Mouse (Mus musculus) liver, embryonic 12.5 days (tissue): ENCODE measurements around the gene Mpp2. TPM values are rescaled to one million over a fixed set of nuclear protein-coding genes. Genes with fewer than 3 reads are reported as not detected.

Experiments used
- ATAC-seq: fragments of 200-750 bp; cut with Nextera tagmentation; 2 replicates; pipeline ENCODE4 v1.8.0; 2017; ENCODE audit warnings: moderate number of reproducible peaks, mild to moderate bottlenecking, moderate library complexity
- H3K27ac ChIP-seq: fragments of 300-500 bp; sonication (generic); 2 replicates; pipeline ENCODE4 v1.5.1; 2016; ENCODE audit warnings: mild to moderate bottlenecking
- H3K27me3 ChIP-seq: fragments of 300-500 bp; sonication (generic); replicated peaks from 2 replicates; pipeline ENCODE4 v1.6.1; 2016; ENCODE audit warnings: mild to moderate bottlenecking, moderate library complexity
- H3K36me3 ChIP-seq: fragments of 300-500 bp; sonication (generic); 2 replicates; pipeline ENCODE4 v1.6.1; 2016; ENCODE audit warnings: mild to moderate bottlenecking, moderate library complexity
- H3K4me1 ChIP-seq: fragments of 300-500 bp; sonication (generic); 2 replicates; pipeline ENCODE4 v1.6.1; 2016
- H3K4me2 ChIP-seq: fragments of 300-500 bp; sonication (generic); 2 replicates; pipeline ENCODE4 v1.6.1; 2016; ENCODE audit warnings: mild to moderate bottlenecking, moderate library complexity
- H3K4me3 ChIP-seq: fragments of 300-500 bp; sonication (generic); 2 replicates; pipeline ENCODE4 v1.5.1; 2016; ENCODE audit warnings: mild to moderate bottlenecking, moderate library complexity
- H3K9ac ChIP-seq: fragments of 300-500 bp; sonication (generic); 2 replicates; pipeline ENCODE4 v1.6.1; 2016; ENCODE audit warnings: mild to moderate bottlenecking, moderate library complexity
- H3K9me3 ChIP-seq: fragments of 300-500 bp; sonication (generic); replicated peaks from 2 replicates; pipeline ENCODE4 v1.6.1; 2016; ENCODE audit warnings: mild to moderate bottlenecking, moderate library complexity
- WGBS: fragments of 180-500 bp; shearing (Covaris S2); methylation state at CpG from one replicate; pipeline ENCODE4 v1.1.7; 2016; ENCODE audit not compliant: insufficient replicate concordance; 5-methylcytosine and 5-hydroxymethylcytosine counted together
- polyA plus RNA-seq: library from polyadenylated mRNA; unstranded; fragments of >200 nt; fragmentation: Nextera tagmentation; extraction: Ambion mirVana; gene quantifications from 2 replicates; pipeline ENCODE4 v1.2.1, GENCODE M21; 2016

The Mpp2 gene
- 15.1 and 16.7 TPM in 2 replicates for polyA plus RNA-seq

DNA sequence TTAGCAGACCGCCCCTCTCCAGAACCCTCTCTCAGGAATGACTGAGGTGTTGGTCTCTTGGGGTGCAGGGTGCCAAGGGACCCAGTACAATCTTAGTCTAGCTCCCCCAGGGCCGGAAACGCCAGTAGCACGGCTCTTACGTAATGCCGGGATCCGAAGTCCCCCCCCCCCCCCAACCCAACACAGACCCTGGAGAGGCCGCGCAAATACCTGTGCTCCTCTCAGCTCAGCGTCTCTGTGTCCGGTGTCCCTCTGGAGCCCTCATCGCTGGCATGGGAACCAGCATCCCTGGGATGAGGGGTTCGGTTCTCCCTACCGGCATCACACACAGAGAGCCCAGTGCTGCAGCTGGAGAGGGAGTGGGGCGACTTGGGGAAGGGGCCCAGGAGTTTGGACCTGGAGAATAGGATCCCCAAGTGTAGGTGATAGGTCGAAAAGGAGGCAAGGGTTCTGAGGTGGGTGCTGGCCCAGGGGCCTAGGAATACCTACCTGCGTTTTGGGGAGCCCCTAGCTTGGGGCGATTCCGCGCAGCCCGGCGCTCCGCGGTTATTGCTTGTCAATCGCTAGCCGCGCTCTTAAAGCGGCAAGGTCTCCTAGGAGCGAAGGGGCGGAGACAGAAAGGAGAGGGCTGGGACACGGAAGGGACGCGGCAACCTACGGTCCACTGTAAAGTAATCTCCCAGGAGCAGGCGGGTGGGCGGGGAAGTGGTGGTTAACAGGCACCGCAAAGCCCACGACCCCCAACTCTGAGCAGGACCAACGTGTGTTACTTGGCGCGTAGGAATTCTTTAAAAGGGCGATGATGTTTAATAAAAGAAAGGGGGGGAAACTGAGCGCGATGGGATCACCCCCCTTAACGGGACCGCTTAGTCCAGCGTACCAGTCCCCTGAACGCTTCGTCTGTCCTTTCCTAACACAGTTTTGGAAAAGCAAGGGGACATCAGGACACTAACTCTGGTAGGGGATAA, at the start of gene Mpp2:
Gene Mpp2, minus strand, starts transcription at position 585 of the 968 bp plus-strand sequence.
- Histone ChIP-seq H3K4me1 (peaks cover 46% of the 10 kb centered on the region), H3K4me3 (peak within 1 kb of the TSS; percentile 71), H3K36me3 (peaks cover 21% of the 10 kb centered on the region), H3K9me3 (no peaks in the 10 kb centered on the region), H3K27ac (peak within 1 kb of the TSS; percentile 98), H3K27me3 (peaks cover 8% of the 10 kb centered on the region; the same call in 1 of the 2 replicates), H3K4me2 (peak within 1 kb of the TSS; percentile 96), H3K9ac (peak within 1 kb of the TSS; percentile 84)
- peak; percentile 84 for ATAC-seq
- WGBS: under 1% methylated on average over 49 of the region's 49 CpGs

GRCm38 (mm10) chr11:102137625-102138446, 49.5 kb upstream of the Mpp2 start:
- no peak overlapping the region for H3K9ac ChIP-seq
- no peaks in the 10 kb centered on the region for H3K36me3 ChIP-seq
- 26% methylated on average over 13 of the region's 13 CpGs for WGBS
- H3K4me3 ChIP-seq: peak overlapping the region; percentile 12; the same call in 1 of the 2 replicates
- no peaks in the 10 kb centered on the region for H3K9me3 ChIP-seq
- ATAC-seq: no peak
- H3K27ac ChIP-seq: no peak overlapping the region
- peak overlapping the region; percentile 49 for H3K4me2 ChIP-seq
- H3K27me3 ChIP-seq: peaks cover 48% of the 10 kb centered on the region
- peaks cover 4% of the 10 kb centered on the region; the same call in 1 of the 2 replicates for H3K4me1 ChIP-seq

DNA sequence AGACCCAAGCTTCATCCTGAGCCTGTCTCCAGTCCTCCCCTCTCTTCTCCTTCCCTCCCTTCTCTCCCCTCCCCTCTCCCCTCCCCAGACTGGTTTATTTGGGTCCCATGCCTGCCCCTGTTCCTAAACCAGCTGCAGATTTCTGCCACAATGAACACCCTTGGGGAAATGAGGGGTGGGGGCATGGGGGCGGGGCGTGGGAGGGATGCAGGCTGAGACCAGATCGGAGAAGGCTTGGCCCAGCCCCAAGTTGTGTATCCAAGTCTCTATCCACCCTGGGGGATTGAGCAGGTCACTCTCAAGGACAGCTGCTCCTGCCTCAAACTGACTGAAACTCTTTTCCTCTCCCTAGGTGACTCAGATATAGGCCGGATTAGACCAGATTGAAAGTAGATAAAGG, 46.2 kb upstream of the Mpp2 start:
- H3K9ac ChIP-seq: no peak overlapping the region
- H3K4me2 ChIP-seq: no peak overlapping the region
- no peaks in the 10 kb centered on the region for H3K36me3 ChIP-seq
- ATAC-seq: no peak
- H3K4me3 ChIP-seq: no peak overlapping the region
- H3K4me1 ChIP-seq: peaks cover 22% of the 10 kb centered on the region
- 25% methylated on average over 4 of the region's 4 CpGs for WGBS
- no peak overlapping the region for H3K27ac ChIP-seq
- H3K9me3 ChIP-seq: no peaks in the 10 kb centered on the region
- peaks cover 56% of the 10 kb centered on the region for H3K27me3 ChIP-seq

- H3K4me1 ChIP-seq: peaks cover 27% of the 10 kb centered on the region
- H3K27me3 ChIP-seq: peaks cover 24% of the 10 kb centered on the region
- peak overlapping the region; percentile 46 for H3K27ac ChIP-seq
- WGBS: 51% methylated on average over 6 of the region's 6 CpGs
- peak; percentile 88 for ATAC-seq
- peak overlapping the region; percentile 47 for H3K4me2 ChIP-seq
- H3K4me3 ChIP-seq: no peak overlapping the region
- H3K9me3 ChIP-seq: 0 out of 2 replicates have a peak, but pooled peaks cover 4% of the 10 kb centered on the region
- no peaks in the 10 kb centered on the region for H3K36me3 ChIP-seq
- no peak overlapping the region for H3K9ac ChIP-seq
Observed at GRCm38 (mm10) chr11:102117386-102117785, 29.1 kb upstream of the Mpp2 start.

DNA sequence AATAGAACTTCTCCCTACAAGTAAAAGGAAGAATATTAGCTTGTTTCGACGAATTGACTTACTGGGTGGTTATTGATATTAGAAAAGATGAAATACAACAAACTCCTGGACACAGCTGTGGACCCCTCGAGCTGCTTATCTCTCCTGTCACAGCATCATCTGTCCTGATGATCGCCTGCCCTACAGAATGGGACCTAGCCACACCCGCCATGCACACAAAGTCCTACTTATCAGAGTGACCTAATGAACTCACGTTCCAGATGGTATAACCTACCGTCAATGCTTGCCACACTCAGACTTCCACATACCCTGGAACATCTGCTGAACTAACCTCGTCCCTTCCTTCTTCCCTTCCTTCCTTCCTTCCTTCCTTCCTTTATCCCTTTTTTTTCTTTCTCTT, 27.9 kb upstream of the Mpp2 start:
- peaks cover 27% of the 10 kb centered on the region for H3K4me1 ChIP-seq
- H3K36me3 ChIP-seq: no peaks in the 10 kb centered on the region
- H3K27ac ChIP-seq: no peak overlapping the region
- H3K9me3 ChIP-seq: 0 out of 2 replicates have a peak, but pooled peaks cover 4% of the 10 kb centered on the region
- H3K9ac ChIP-seq: no peak overlapping the region
- H3K4me3 ChIP-seq: no peak overlapping the region
- peaks cover 35% of the 10 kb centered on the region for H3K27me3 ChIP-seq
- H3K4me2 ChIP-seq: 0 out of 2 replicates have a peak overlapping the region, but pooled peaks have one; percentile 17
- peak; percentile 75 for ATAC-seq
- 25% methylated on average over 8 of the region's 8 CpGs for WGBS

DNA sequence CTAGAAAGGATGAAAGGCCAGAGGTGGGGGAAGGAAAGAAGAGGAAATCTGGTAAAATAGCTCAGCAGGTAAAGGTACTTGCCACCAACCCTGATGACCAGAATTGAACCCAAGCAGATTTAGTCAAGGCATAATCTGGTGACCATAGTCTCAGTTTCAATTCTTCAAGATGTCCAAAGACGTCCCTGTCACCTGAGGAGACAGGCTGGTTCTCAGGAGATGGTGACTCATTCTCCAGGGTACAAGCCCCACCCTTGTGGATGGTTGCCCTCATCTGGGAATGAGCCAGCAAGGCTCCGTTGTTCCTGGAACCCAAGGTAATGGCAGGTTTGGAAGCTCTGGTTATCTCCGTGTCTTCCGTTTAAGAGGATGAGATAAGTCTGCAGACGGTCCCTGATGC, 23.3 kb upstream of the Mpp2 start:
- Histone ChIP-seq H3K9ac (no peak overlapping the region), H3K4me2 (no peak overlapping the region), H3K27me3 (peaks cover 81% of the 10 kb centered on the region), H3K9me3 (no peaks in the 10 kb centered on the region), H3K4me3 (no peak overlapping the region), H3K27ac (no peak overlapping the region), H3K36me3 (no peaks in the 10 kb centered on the region), H3K4me1 (peaks cover 17% of the 10 kb centered on the region)
- WGBS: 47% methylated on average over 5 of the region's 5 CpGs
- ATAC-seq: no peak

DNA sequence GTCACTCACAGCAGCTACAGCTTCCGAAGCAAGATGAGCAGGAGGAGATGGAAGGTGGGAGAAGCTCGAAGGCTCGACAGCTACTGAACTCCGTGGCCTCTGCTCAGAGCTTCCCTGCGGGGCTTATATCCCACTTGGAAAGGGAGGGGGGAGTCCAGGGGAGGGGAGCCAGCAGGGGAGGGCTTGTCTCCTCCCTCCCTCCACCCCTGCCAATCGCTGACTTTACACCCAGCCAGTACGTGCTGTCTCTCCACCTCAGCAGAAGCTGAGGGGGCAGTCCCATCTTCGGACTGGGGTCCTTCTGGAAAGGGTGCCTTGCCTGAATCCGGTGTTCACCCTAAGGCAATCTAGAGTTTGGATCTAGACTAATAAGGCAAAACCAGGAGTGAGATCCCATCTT, 19.4 kb upstream of the Mpp2 start, which contains the start of gene Pyy:
Gene Pyy, minus strand, starts transcription at position 101 of the 400 bp plus-strand sequence.
- Histone ChIP-seq H3K4me1 (peaks cover 15% of the 10 kb centered on the region), H3K9me3 (no peaks in the 10 kb centered on the region), H3K27me3 (peaks cover 99% of the 10 kb centered on the region), H3K36me3 (no peaks in the 10 kb centered on the region), H3K9ac (no peak within 1 kb of the TSS), H3K27ac (no peak within 1 kb of the TSS), H3K4me2 (no peak within 1 kb of the TSS), H3K4me3 (no peak within 1 kb of the TSS)
- WGBS: 15% methylated on average over 8 of the region's 9 CpGs
- ATAC-seq: no peak

DNA sequence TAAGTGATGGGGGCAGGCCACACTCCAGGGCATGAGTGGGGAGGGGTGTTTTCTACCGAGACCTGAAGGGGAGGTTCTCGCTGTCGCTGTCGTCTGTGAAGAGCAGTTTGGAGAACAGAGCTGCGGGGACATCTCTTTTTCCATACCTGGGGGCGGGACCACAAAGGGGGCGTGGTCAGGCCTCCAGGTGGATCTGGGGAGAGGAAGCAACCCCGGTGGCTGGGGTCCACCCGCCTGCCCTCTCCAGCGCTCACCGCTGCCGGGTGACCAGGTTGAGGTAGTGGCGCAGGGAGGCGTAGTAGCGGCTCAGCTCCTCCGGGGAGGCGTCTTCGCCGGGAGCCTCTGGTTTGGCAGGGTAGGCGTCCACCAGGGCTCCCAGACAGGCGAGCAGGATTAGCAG, 18.6 kb upstream of the Mpp2 start:
- H3K9ac ChIP-seq: no peak overlapping the region
- no peak for ATAC-seq
- no peaks in the 10 kb centered on the region for H3K9me3 ChIP-seq
- peaks cover 23% of the 10 kb centered on the region for H3K4me1 ChIP-seq
- H3K27me3 ChIP-seq: peaks cover 99% of the 10 kb centered on the region
- H3K4me2 ChIP-seq: no peak overlapping the region
- no peak overlapping the region for H3K27ac ChIP-seq
- WGBS: 5% methylated on average over 21 of the region's 21 CpGs
- H3K4me3 ChIP-seq: no peak overlapping the region
- H3K36me3 ChIP-seq: no peaks in the 10 kb centered on the region

DNA sequence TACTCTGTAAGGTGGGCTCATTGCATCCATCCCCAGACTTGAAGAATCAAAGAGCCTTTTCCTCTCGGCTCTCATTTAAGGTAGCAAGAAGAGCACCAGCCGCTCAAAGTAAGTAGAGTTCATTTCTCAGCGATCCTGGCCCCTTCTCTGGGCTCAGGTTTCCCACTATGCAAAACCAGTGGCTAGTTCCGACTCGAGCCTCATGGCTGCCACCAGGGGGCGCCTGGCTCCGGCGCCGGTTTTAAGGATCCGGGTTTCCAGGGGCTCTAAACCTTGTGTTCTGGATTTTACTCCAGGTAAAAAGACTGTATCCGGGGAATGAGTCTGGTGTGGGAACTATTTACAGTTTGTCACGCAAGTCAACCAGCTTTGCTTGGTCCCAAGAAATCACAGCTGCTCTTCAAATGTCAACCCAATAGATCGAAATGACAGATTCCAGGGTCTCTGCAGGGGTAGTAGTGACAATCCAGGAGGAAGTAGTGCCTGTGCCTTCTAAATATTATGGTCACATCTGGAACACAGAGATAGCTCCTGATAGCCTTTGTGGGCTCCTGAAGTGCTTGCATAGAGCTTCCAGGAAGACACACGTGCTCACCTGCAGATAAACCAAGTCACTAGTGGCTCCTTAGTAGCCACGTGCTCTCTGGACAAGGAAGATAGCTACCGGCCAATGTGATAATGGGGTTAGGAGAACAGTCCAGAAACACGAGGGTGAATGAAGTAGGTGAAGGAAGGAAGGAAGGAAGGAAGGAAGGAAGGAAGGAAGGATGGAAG, 14.4 kb upstream of the Mpp2 start:
- H3K4me2 ChIP-seq: peak overlapping the region; percentile 19
- WGBS: 6% methylated on average over 17 of the region's 17 CpGs
- ATAC-seq: peak; percentile 57

GRCm38 (mm10) chr11:102101219-102101618, 12.9 kb upstream of the Mpp2 start, which contains the start of gene Ppy:
Gene Ppy (minus strand): TSS chr11:102101319.
- Histone ChIP-seq H3K9me3 (no peaks in the 10 kb centered on the region), H3K4me3 (no peak within 1 kb of the TSS), H3K27ac (no peak within 1 kb of the TSS), H3K36me3 (no peaks in the 10 kb centered on the region), H3K9ac (no peak within 1 kb of the TSS), H3K4me2 (peak within 1 kb of the TSS; percentile 7; the same call in 1 of the 2 replicates), H3K4me1 (peaks cover 39% of the 10 kb centered on the region), H3K27me3 (peaks cover 88% of the 10 kb centered on the region)
- no peak for ATAC-seq
- 59% methylated on average over 4 of the region's 4 CpGs for WGBS

More for the DNA sequence above, 14.4 kb upstream of the Mpp2 start:
- H3K27me3 ChIP-seq: peaks cover 99% of the 10 kb centered on the region
- no peaks in the 10 kb centered on the region for H3K9me3 ChIP-seq
- H3K36me3 ChIP-seq: no peaks in the 10 kb centered on the region
- no peak overlapping the region for H3K9ac ChIP-seq
- no peak overlapping the region for H3K4me3 ChIP-seq
- H3K4me1 ChIP-seq: peaks cover 31% of the 10 kb centered on the region
- no peak overlapping the region for H3K27ac ChIP-seq

GRCm38 (mm10) chr11:102096887-102097391, 8.6 kb upstream of the Mpp2 start:
- peak overlapping the region; percentile 41 for H3K4me3 ChIP-seq
- 2% methylated on average over 18 of the region's 18 CpGs for WGBS
- H3K9me3 ChIP-seq: no peaks in the 10 kb centered on the region
- peaks cover 47% of the 10 kb centered on the region for H3K27me3 ChIP-seq
- ATAC-seq: peak; percentile 90
- H3K4me2 ChIP-seq: peak overlapping the region; percentile 72
- H3K4me1 ChIP-seq: peaks cover 55% of the 10 kb centered on the region
- H3K27ac ChIP-seq: peak overlapping the region; percentile 85
- H3K9ac ChIP-seq: peak overlapping the region; percentile 44
- H3K36me3 ChIP-seq: no peaks in the 10 kb centered on the region
